Mouse (Mus musculus) urinary bladder, postnatal 10 days (tissue): ENCODE data around the gene Pawr.

Experiments
- DNase-seq: peaks from one replicate; pipeline ENCODE4 v3.0.0; 2022; ENCODE audit warnings: low spot score

Gene Pawr

DNA sequence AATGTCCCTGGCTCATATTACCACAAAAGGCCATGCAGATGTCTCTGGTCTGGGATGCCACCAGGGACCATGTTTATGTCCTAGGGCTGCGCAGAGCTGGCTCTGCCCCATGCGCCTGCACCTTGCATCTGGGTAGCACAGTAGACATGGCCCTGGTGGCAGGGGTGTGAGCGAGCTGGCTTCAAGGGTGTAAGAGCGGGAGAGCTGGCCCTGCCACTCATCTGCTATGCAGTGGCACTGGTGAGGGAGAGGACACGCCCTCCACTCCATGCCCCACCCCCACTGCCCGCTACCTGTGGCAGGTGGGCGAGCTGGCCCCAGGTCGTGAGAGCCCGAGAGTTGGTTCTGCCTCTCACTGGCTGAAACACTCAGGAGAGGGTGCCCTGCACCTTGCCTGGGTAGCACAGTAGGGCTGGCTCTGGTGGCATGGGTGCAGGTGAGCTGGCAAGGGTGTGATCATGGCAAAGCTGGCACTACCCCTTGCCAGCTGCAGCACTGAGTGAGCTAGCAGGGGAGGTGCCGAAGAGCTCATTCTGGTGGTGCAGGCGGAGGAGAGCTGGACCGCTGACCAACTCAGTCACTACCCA, 24.8 kb downstream of the Pawr start:
- no peak for DNase-seq

DNA sequence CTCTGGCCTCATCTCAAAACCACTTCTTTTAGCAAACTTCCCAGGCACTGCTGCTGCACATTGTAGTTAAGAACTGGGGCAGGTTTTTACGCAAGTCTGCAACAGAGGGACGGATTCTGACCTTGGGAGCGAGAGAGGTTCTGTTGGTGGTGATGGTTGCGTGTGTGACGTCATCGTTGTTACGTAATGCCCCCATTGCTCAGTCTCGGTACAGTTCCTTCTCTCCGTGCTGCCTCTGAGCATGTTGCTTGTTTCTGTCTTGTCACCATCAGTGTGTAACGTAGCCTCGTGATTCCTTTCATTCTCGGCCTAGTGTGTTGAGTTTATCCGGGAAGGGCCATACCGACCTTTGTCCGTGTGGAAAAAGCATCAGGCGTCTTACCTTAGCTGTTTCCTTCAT, 28.1 kb downstream of the Pawr start:
- no peak for DNase-seq

DNA sequence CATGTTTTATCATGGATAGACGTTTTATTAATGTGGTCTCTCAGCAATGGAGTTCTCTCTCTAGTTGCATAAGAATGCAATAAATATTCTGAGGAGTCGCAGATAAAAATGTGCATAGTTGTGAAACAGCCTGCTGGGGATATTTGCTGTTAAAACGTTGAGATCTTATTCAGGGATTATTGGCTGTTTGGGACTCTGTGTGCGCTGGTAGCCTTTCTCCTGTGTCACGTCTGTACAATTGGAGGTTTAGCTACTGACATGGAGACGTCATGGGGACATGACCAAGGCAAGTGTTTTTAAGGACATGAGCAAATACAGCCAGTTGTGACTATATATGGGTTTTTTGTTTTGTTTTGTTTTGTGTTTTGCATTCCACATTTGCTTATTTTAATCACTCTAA, 28.9 kb downstream of the Pawr start:
- DNase-seq = no peak

DNA sequence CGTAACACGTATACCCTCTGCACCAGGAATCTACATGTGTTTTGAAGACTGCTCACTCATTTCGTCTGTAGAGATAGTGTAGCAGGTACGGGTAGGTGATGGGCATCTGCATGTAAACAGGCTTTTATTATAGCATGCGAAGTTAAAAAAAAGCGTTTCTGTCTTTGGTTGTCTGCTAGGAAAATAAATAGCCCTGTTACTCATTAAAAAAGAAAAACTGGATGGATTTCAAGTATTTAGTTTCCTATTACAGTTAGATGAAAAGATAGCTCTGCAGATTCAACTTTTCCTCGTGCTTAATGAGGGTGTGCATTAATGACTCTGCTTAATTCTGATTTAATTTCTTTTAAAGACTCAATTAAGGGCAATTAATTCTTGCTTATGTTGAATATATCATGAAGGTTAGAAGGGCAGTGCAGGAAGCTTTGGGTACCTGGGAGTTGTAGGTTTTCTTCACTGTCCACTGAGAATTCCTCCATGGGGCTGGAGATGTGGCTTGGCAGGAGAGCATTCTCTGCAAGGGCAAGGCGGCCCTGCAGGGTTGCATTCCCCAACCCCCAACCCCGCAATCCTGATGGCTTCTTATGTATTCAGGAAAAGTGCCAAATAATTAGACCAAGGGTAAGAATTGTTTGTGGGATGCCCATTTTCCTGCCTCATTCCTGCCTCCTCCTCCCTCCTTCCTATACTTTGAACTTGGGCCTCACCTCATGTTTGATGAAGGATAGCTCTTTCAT, 29.7 kb downstream of the Pawr start:
- no peak for DNase-seq

DNA sequence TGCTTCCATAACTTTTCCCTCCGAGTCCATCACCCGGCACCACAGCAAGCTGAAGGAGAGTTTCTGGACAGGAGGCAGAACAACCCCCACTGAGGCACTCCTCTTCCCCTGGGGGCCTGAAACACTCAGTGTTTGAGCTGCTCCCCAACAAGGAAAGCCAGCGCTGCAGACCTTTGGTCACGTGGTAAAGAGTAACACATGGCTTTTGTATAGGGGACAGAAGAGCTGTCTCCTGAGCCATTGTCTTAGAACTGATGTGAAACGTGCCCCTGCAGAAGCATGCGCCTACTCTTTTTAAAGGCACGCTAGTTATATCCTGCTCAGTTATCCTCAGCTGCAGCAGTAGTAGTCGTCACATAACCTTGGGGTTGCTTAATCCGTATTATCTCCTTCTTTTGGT, 32.0 kb downstream of the Pawr start:
- DNase-seq = no peak

DNA sequence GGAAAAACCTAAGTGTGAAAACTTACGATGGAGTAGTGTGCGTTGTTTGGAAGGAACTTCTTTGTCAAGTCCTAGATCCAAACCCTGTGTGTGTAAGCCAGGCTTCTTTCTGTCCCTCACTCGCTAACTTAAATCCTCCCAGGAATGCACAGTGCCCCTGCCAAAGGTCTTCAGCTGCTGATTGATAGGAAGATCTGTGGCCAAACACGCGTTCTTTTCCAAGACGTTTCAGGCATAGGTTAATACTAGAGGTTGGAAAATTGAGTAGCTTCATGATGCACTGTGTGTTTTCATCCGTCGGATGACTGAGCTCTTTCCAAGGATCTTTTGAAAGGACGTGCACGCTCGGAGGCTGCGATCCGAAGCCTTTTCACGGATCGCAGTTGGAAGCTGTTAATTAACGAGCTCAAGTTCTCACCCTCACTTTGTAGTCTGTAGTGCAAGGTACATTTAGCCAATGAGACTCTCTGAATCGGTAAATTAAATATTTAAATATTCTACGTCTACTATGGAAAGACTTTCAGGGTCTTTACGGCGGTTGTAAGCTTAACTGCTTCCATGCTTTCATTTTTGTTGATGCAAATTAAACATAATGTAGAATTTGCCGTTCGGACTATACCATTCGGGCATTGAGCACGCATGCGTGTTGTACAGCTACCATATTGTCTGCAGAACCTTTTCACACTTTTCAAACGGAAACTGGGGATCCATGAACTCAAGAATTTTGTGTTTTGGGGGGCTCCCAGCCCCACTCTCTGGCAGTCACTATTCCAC, 33.2 kb downstream of the Pawr start:
- DNase-seq = no peak

DNA sequence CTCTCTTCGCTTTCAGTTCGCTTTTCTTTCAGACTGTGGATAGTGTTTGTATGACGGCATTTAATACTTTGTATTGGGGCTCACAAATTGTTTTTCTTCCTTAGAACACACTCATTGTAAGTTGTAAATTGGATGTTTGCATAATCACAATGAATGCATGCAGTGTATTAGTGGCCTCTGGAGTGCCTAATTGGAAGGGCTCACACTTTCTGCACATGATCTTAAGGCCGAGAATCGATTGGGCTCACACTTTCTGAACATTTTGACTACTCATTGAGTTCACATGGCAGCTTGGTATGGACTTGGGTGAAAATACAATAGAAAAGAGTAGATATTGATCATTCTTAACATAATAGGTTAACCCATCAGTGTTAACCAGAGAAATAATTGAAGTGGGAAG, 34.3 kb downstream of the Pawr start:
- no peak for DNase-seq

DNA sequence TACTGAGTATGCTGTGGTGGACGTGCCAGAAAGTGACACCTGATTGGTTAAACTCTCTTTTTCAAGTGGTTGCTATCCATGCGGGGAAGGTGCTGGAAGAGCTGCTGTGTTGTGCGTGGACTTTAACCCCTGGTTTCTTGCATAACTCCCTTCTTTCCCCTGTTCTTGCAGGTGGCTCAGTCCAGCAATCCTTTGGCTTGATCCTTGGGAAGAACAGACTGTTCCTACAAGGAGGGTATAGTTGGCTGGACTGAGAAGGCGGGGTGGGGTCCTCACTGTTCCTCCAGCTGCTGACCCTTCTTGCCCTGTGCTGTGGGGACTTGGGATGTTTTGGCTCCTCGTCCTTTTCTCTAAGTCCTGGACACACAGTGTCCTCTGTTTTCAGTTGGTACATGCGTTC, 36.4 kb downstream of the Pawr start:
- DNase-seq = no peak

DNA sequence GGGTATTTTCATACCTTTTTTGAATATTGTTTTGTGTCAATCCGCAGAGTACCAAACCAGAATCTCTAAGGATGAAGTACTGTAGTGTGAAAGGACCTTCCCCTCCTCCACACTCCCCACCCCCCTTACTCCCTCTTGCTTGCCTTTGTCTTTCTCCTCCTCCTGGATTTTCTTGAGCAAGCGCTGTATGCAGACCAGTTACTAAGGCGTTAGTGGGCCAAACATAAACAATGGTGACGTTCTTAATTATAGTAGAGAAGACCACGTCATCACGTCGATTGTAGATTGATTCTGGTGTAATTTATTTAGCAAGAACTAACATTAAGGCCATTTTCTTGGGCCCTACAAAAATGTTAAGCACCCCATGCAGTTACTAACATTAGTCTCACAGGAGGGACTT, 40.3 kb downstream of the Pawr start:
- DNase-seq = no peak

DNA sequence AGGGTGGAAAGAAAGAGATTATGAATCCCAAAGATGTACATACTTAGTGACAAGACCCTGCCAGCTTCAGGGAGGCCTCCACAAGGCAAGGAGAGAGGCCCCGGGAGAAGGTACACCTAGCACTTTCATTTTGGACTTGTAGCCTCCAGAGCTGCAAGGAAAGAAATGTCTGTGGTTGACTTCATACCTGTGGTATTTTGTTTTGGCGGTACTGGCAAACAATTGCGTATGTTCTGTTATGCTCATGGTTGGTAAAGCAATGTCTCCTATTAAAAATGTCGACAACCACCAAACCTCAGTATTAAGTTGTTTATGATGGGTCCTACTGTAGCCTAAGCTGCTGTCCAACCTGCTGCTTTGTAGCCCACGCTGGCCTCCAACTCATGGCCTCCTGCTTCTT, 40.9 kb downstream of the Pawr start:
- DNase-seq = no peak

DNA sequence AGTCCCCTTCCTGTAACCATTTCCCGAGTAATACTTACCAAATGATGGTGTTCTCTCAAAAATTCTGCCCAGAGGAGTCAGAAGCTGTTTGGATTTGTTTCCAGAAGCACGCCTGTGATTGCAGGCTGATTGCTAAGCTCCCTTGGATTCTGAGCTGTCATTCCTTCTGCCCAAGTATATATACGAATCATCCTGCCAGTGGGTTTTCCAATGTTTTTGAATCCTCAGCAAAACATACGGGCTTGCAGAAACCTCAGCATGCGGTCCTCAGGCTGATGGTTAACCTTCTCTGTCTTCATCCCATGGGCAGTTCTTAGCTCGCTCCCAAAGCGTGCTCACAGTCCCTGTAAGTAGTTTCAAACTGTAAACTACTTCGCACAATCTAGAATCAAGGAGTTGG, 43.9 kb downstream of the Pawr start:
- DNase-seq = no peak

DNA sequence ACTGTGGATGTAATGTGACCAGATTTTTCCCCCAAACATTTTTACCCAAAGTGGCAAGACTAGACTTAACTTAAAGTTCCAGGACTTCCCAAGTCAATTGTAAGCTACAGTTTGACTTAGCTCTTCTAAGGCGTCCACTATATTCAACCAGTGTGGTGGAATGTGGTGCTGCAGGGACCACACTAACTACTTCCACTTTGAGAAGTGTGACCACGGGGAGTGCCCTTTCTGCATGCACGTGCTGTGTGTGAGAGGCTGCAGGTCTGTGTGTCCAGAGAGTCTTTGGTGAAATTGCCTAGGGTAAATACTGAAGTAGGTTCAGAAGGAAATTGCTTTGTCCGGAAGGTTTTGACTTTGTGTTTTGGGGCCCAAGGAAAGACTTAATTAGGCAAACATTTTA, 44.4 kb downstream of the Pawr start:
- DNase-seq = no peak

DNA sequence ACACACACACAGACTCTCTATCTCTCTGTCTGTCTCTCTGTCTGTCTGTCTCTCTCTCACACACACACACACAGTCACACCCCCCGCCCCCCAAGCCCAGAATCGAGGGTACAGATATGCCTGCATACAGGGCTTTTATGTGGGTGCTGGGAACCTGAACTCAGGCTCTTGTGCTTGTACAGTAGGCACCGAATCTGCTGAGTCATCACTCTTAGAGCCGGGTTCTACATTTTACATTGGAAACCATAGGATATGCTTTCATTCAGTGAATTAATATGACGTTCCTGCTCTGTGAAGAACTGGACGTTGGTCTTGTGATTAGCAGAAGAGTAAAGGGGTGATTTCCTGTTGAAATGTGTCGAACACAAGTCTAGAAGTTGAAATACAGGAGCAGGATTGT, 45.4 kb downstream of the Pawr start:
- DNase-seq = no peak

DNA sequence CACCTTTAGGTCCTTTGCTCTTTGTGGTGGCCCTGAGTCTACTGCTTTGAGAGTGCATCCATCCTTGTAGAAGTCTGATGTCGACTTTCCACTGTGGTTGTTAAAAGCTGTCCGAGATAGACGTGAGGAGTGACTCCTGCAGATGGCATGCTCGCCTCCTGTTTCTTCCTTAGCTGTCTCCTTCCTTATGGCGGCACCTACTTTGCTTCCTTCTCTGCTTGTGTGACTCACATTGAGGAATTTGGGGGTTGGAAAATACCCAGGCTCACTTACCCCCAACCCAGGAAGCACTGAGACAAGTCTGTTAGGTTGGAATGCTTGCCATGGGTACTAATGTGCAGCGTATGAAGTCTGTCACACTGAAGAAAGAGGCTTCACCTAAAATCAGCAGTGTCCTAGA, 46.1 kb downstream of the Pawr start:
- DNase-seq = no peak

DNA sequence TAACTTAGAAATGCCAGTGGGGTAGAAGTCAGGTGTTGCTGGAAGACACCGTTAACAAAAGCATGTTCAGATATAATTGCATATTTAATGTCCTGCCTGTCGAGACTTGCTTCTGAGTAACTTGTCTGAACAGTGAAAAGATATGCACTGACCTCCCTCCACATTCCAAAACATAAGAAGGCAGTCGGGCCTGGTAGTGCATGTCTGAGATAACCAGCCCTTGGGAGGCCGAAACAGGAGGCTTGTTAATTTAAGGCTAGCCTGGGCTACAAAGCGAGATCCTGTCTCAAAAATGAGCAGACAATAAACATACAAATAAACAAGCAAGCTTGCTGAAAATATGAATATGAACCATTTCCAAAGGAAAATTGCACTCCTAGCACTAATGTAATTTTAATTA, 46.6 kb downstream of the Pawr start:
- no peak for DNase-seq

DNA sequence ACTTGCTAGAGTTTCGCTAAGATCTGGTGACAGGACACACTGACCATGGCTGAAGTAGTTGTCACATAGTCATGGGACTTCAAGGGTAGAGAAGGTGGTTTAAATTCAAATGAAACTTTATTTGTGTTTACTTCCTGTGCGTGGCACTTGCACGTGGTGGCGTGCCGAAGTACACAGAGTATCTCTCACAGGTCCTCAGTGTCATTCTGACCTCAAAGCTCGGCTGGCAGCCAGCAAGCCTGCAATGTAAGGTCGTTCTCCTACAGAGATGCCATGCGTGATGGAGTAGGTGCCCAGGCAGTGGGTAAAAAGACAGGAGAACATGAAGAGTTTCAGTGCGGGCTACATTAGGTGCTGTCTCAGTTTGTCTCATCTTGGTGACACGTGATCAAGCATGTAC, 48.8 kb downstream of the Pawr start:
- no peak for DNase-seq

DNA sequence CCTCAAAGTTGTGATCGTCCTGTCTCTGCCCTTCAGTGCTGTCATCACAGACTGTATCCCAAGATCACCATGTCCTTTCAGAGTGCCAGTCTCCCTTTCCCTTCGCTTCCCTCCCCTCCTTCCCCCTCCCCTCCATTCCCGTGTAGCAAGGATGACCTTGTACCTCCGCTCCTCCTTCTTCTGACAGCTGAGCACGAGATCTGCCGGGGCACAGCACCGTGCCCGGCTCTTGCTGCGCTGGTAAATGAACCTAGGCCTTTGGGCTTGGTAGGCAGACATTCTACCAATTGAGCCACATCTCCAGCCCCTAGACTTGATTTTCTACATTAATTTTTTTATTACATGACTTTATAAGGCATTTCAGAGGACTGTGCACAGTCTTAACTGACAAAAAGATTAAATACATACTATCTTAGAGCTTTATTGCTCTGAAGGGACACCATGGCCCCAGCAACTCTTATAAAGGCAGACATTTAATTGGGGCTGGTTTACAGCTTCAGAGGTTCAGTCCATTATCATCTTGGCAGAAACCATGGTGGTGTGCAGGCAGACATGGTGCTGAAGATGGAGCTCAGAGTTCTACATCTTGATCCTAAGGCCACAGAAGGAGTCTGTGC, 52.3 kb downstream of the Pawr start:
- DNase-seq = no peak

DNA sequence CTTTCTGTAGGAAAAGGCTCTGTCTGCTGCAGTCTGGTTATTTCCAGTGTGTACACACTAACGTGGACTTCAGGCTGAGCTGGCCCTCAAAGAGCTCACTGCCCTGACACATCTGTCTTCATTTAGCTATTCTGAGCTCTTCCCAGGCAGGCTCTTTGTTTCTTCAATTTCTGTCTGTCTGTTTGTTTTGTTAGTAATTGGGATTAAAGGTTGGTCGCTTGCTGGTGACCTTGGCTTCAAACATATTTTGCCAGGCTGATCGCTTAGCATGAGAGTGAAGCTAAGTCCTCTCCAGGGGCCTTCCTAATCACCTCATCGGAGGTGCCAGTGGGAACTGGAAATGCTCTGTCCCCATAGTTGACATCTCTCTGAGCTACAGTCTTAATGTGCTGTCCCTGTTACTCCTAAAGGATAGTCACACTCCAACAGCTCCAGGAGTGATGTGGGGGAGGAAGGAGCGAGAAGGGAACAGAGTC, 53.6 kb downstream of the Pawr start:
- no peak for DNase-seq

DNA sequence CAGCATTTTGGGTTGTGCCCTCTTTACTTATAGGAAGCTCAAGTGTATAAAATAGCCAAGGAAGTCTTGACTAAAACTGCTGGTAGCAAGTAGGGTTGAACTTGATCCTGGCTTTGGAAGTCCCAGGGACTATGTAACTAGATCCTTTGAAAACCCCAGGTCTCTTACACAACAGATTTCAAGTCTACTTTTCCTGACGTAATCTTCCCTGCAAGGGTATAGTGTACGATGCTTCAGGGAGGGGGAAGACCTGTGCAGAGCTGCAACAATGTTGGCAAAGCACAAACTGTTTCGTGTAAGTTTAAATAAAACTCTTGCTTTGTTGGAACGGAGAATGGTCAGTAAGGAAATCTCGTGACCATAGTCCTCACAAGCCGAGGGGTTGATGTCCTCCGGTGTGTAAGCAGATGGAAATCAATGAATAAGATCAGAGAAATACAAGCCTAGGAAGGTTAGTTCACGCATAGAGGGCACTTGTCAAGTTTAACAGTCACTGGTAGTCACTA, 56.5 kb downstream of the Pawr start:
- DNase-seq = no peak

DNA sequence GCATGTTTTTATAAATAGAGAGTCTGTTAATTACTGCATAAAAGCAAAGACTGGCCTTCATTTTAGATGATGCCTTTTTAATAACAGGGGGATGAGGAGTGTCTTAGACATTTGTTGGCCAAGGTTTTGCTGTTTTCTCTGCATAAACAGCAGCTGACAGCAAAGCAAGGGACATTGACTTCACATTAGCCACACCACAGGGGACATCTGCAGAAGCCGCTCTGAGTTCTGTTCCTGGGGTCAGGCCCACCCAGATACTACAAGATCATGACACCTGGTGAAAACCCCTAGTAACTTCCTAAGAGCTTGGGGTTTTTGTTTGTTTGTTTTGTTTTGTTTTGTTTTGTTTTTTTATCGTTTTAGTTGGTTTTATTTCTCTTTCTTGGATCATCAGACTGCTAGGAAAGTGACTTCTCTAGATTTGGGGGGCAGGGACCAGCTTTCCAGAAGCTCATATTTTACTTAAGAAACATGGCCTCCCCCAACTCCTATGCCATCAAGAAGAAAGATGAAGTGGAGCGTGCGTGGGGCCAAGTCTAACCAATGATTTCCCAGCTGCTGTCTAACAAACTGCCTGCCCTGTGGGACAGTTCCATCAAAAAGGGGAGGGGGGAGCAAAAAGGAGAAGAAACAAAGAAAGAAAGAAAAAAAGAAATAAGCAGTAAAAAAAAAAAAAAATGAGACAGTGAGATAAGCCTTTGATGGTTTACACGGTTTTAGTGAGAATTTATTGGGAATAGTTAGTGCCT, 57.4 kb downstream of the Pawr start:
- DNase-seq = no peak

DNA sequence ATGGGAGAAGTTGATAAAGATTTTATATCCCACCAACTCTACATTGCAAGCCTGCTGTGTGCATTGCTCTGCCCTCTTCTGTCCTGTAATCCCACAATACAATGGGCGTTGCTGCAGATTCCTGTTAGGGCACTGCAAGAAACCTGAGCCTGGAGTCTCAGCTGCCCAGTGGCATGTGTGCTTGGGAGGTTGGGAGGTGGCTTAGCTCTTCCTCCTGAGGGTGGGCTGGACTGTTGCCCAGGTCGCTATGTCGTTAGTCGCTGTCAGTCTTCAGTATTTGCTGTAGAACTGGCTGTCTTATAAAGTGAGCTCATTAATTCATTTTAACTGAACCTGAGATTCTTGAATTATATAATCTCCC, 58.0 kb downstream of the Pawr start:
- DNase-seq = no peak

DNA sequence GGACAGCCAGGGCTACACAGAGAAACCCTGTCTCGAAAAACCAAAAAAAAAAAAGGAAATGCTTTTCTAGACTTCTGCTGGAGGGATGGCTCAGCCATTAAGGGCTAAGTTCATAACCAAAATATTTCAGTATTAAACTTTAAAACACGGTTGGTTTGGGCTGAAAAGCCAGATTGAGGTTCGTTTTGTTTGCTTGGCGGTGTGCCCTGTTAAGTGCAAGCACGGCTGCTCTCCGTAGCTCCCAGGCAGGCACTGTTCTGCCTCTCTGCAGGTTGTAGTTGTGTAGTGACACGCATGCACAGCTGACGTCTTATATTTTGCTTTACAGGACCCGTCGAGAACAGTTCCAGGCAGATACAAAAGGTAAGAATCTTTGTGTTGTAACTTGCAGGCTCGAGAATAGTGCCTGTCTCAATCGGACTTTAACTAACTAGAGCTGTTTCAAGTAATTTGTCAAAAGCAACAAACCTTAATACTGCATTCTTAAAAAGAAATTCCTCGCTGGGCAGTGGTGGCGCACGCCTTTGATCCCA, 59.5 kb downstream of the Pawr start:
- DNase-seq = no peak
